ENCODE assay signal across 12 mouse cellular contexts in the genomic region with DNA sequence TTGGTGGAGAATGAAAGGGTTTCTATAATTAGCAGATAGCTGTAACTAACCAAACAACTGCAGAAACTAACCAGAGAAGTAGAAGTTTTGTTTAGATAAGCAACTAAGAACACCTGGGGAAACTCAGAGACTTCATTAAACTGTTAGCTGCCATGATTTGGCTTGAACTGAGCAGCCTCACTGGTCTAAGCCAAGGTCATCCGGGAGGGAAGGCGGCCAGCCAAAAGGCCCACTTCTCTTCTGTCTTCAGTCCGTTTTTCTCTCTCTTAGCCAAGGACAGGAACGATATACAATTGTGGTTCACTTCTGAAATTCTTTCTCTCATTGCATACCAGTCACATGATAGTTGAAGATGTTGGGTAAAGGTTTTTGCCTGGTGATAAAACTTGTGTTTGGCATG. TPM values are rescaled to one million over a fixed set of nuclear protein-coding genes. Genes with fewer than 3 reads are reported as not detected.
DNase-seq lines count a peak whose midpoint lies in the region; ATAC-seq lines count a peak whose summit lies in the region.
"Had no signal": no experiment of that assay in that cellular context is flagged by ENCODE, and none has a peak within 500 bp of the region (broad histone marks: within the 10 kb centered on the region; RNA-seq: fewer than 3 reads in every experiment).

No protein-coding gene starts in this region.

- H3K4me1 ChIP-seq in heart, embryonic 10.5 days, result peaks cover 56% of the 10 kb centered on the region
- H3K4me1 ChIP-seq in heart, embryonic 12.5 days (replicated peaks), result peaks cover 53% of the 10 kb centered on the region
- 0 out of 2 replicates have a peak, but pooled peaks cover 12% of the 10 kb centered on the region for H3K4me1 ChIP-seq in midbrain, embryonic 14.5 days (ENCODE audit: control insufficient read depth, insufficient read depth, low read length)

- H3K36me3 ChIP-seq in heart, embryonic 10.5 days, result no peaks in the 10 kb centered on the region
- H3K36me3 ChIP-seq in heart, embryonic 12.5 days, result no peaks in the 10 kb centered on the region
- H3K36me3 ChIP-seq in midbrain, embryonic 14.5 days (ENCODE audit: control insufficient read depth, insufficient read depth, low read length), result no peaks in the 10 kb centered on the region
- H3K36me3 ChIP-seq: hindbrain, embryonic 15.5 days; limb, embryonic 13.5 days had no signal

- H3K9ac ChIP-seq in heart, embryonic 12.5 days, result no peak overlapping the region
- no peak overlapping the region for H3K9ac ChIP-seq in midbrain, embryonic 14.5 days (replicated peaks; ENCODE audit: low read length)
- H3K9ac ChIP-seq: forebrain, embryonic 13.5 days; hindbrain, embryonic 15.5 days; limb, embryonic 13.5 days had no signal

- peaks cover 20% of the 10 kb centered on the region; the same call in 1 of the 2 replicates for H3K27me3 ChIP-seq in heart, embryonic 10.5 days (ENCODE audit: insufficient read depth, poor library complexity, severe bottlenecking)
- H3K27me3 ChIP-seq in heart, embryonic 12.5 days (replicated peaks), result no peaks in the 10 kb centered on the region
- no peaks in the 10 kb centered on the region for H3K27me3 ChIP-seq in midbrain, embryonic 14.5 days (ENCODE audit: control insufficient read depth, insufficient read depth, low read length)
- H3K27me3 ChIP-seq: forebrain, embryonic 13.5 days; hindbrain, embryonic 15.5 days; megakaryocyte, embryonic 14.5 days had no signal

- 71% methylated on average over 4 of the region's 4 CpGs for WGBS in heart, embryonic 10.5 days
- WGBS in heart, embryonic 12.5 days, result 61% methylated on average over 4 of the region's 4 CpGs
- 95% methylated on average over 4 of the region's 4 CpGs for WGBS in midbrain, embryonic 14.5 days

- H3K4me3 ChIP-seq in heart, embryonic 10.5 days, result no peak overlapping the region
- H3K4me3 ChIP-seq in heart, embryonic 12.5 days, result no peak overlapping the region
- H3K4me3 ChIP-seq in midbrain, embryonic 14.5 days (replicated peaks; ENCODE audit: low read depth, low read length), result no peak overlapping the region
- H3K4me3 ChIP-seq: forebrain, embryonic 13.5 days; hindbrain, embryonic 15.5 days; limb, embryonic 13.5 days had no signal

- no peak overlapping the region for H3K4me2 ChIP-seq in heart, embryonic 12.5 days
- no peak overlapping the region for H3K4me2 ChIP-seq in midbrain, embryonic 14.5 days (ENCODE audit: low read length)
- H3K4me2 ChIP-seq: forebrain, embryonic 13.5 days; hindbrain, embryonic 15.5 days; limb, embryonic 13.5 days had no signal

- no peaks in the 10 kb centered on the region for H3K9me3 ChIP-seq in heart, embryonic 10.5 days
- no peaks in the 10 kb centered on the region for H3K9me3 ChIP-seq in heart, embryonic 12.5 days (replicated peaks)
- no peaks in the 10 kb centered on the region for H3K9me3 ChIP-seq in midbrain, embryonic 14.5 days (ENCODE audit: control insufficient read depth, low read length)
- H3K9me3 ChIP-seq: forebrain, embryonic 13.5 days; hindbrain, embryonic 15.5 days; limb, embryonic 13.5 days; megakaryocyte, embryonic 14.5 days had no signal

- no peak for ATAC-seq in heart, embryonic 12.5 days (ENCODE audit: insufficient number of reproducible peaks, low FRiP score)
- no peak for ATAC-seq in midbrain, embryonic 14.5 days (ENCODE audit: low FRiP score, low TSS enrichment)
- ATAC-seq: forebrain, embryonic 13.5 days had no signal

- 0 out of 2 replicates have a peak overlapping the region, but pooled peaks have one; percentile 47 for H3K27ac ChIP-seq in heart, embryonic 10.5 days
- no peak overlapping the region for H3K27ac ChIP-seq in heart, embryonic 12.5 days (ENCODE audit: poor library complexity, severe bottlenecking)
- no peak overlapping the region for H3K27ac ChIP-seq in midbrain, embryonic 14.5 days (replicated peaks; ENCODE audit: low read depth, low read length)
- H3K27ac ChIP-seq: forebrain, embryonic 13.5 days; hindbrain, embryonic 15.5 days; limb, embryonic 13.5 days had no signal

- no peak for DNase-seq in heart, embryonic 10.5 days (ENCODE audit: low spot score)
- peak; percentile 53 for DNase-seq in Muller cell, postnatal 12 days (ENCODE audit: inconsistent ontology term)
- peak; percentile 65 to 73 for DNase-seq in adrenal gland, postnatal 36 days
- peak; percentile 77 to 83 for DNase-seq in kidney, postnatal 4 days
- DNase-seq in embryo, embryonic 11 days, result no peak
- no peak for DNase-seq in midbrain, embryonic 14.5 days
- DNase-seq in layer of hippocampus, adult 11-12 months (ENCODE audit: low spot score), result no peak

RNA-seq across cellular contexts. Expression of gene Hacd2, which starts 59.9 kb away (rescaled TPM):
- polyA plus RNA-seq in heart, embryonic 10.5 days (2016; fragmentation: Nextera tagmentation; extraction: Ambion mirVana), result 67.7 and 101 TPM in 2 replicates
- 54.6 and 60.0 TPM in 2 replicates for polyA plus RNA-seq in heart, embryonic 12.5 days (2016; fragmentation: Nextera tagmentation; extraction: Ambion mirVana)
- 10 to 100 TPM; 49.2 to 52.9 TPM for total RNA-seq in adrenal gland, postnatal 36 days (2021)
- polyA plus RNA-seq in midbrain, embryonic 14.5 days (2014; fragmentation: Nextera tagmentation; extraction: Ambion mirVana), result 25.9 and 26.2 TPM in 2 replicates

Comparison
In these comparisons a context has a peak if more than half of its experiments do, and no peak if none do; other contexts are left out.
1. DNase-seq: peak in Muller cell, postnatal 12 days (single experiment), adrenal gland, postnatal 36 days (2 of 2) and kidney, postnatal 4 days (2 of 2); none in heart, embryonic 10.5 days (single experiment), embryo, embryonic 11 days (single experiment), midbrain, embryonic 14.5 days (single experiment) and layer of hippocampus, adult 11-12 months (single experiment).